Mouse (Mus musculus) ES-E14 (cell line): Measurements from ENCODE around the gene Nab2.

Source experiments
- CHD2 ChIP-seq: IDR thresholded peaks from 2 replicates; pipeline ENCODE4 v1.6.1; 2014; ENCODE audit warnings: mild to moderate bottlenecking, low read depth, low read length, inconsistent platforms
- HCFC1 ChIP-seq: IDR thresholded peaks from 2 replicates; pipeline ENCODE4 v1.6.1; 2012; ENCODE audit warnings: low read length, inconsistent platforms, borderline replicate concordance; ENCODE audit not compliant: insufficient read depth
- MAFK ChIP-seq: IDR thresholded peaks from 2 replicates; pipeline ENCODE4 v1.6.1; 2014; ENCODE audit warnings: mild to moderate bottlenecking, low read depth, low read length, inconsistent platforms; ENCODE audit not compliant: insufficient read depth
- ZC3H11A ChIP-seq: IDR thresholded peaks from 2 replicates; pipeline ENCODE4 v1.6.1; 2012; ENCODE audit warnings: low read depth, mild to moderate bottlenecking, inconsistent platforms, low read length, borderline replicate concordance

- TF ChIP-seq MAFK = no peak
- TF ChIP-seq ZC3H11A = no peak
- TF ChIP-seq HCFC1 = no peak
- TF ChIP-seq CHD2 = no peak
Measured at GRCm38 (mm10) chr10:127620406-127621190, 47.8 kb downstream of the Nab2 start, which contains the start of gene Lrp1.
